Mouse (Mus musculus): ENCODE data around the gene Wdr20.

DNA sequence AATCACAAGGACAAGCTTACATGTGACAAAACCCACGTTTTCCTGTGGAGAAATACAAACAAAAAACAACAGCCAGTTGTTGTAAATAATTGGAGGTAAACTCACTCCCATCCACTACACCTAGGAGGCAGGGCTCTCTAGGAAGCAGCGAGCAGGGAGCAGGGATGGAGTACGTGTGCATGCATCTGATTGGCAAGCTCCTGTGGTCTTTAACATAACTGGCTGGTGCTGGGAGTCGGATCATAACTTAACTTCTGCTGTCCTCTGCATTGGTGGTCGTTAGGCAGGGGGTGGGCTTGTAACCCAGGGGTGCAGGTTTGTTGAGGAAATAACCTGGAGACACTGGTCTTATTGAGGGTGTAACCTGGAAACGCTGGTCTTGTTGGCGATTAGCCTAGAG, 34.1 kb upstream of the Wdr20 start:
- TF ChIP-seq CTCF (conservative IDR thresholded peaks at IDR 0.05; ENCODE audit: low read length) (no peak), POU5F1 (IDR thresholded peaks at IDR 0.05; ENCODE audit: borderline replicate concordance, low read length) (no peak)
